Mouse (Mus musculus) embryonic fibroblast, embryonic 13.5 days (primary cell): Measurements from ENCODE around the gene Olfr66. TPM values are rescaled to one million over a fixed set of nuclear protein-coding genes. Genes with fewer than 3 reads are reported as not detected.

Experiments
- H3K27ac ChIP-seq: 2 replicates; pipeline ENCODE4 v1.5.1; 2012; ENCODE audit warnings: low read length, control low read depth, inconsistent platforms; ENCODE audit not compliant: insufficient read depth
- H3K4me1 ChIP-seq: 2 replicates; pipeline ENCODE4 v1.6.1; 2011; ENCODE audit warnings: low read length; ENCODE audit not compliant: control insufficient read depth, insufficient read depth
- H3K4me3 ChIP-seq: 2 replicates; pipeline ENCODE4 v1.5.1; 2011; ENCODE audit warnings: mild to moderate bottlenecking, control low read depth, low read length; ENCODE audit not compliant: insufficient read depth
- CTCF ChIP-seq: IDR thresholded peaks from 2 replicates; pipeline ENCODE4 v1.5.1; 2011; ENCODE audit warnings: mild to moderate bottlenecking, control low read depth, low read length, moderate library complexity, borderline replicate concordance; ENCODE audit not compliant: insufficient read depth
- POLR2A ChIP-seq: IDR thresholded peaks from 2 replicates; pipeline ENCODE4 v1.6.1; 2011; ENCODE audit warnings: low read depth, mild to moderate bottlenecking, control low read depth, low read length, moderate library complexity
- polyA plus RNA-seq: library from polyadenylated mRNA; stranded (reverse); fragments of >200 nt; gene quantifications from 2 replicates; pipeline ENCODE4 v1.2.4, GENCODE M21; 2011; ENCODE audit warnings: low read depth; ENCODE audit not compliant: missing spikeins, insufficient read length

Olfr66 gene
- polyA plus RNA-seq = not detected in 2 replicates

- no peak for TF ChIP-seq POLR2A
- no peak for TF ChIP-seq CTCF
- H3K27ac ChIP-seq = no peak within 1 kb of the TSS
- no peak within 1 kb of the TSS for H3K4me3 ChIP-seq
- H3K4me1 ChIP-seq = no peaks in the 10 kb centered on the region
These were observed at the start of gene Olfr66 for GRCm38 (mm10) chr7:103886152-103886551. TSS of gene Olfr66 (minus strand) at chr7:103886252.

DNA sequence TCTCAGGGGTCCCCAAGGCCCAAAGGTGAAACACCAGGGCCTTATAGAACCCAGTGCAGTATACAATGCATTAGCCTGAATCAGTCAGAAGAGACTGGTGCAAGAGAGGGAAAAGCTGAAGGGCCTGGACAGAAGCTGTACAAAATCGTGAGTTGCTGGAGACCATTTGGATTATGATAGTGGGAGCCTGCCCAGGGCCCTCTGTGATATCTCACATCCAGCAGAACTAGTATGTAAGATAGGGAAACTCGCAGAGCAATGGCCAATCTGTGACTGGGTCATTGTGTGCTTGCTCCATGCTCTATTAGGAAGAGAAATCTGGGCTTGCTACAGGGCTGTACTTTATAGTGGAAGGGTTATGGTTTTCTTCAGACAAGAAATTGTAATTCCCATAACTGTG is 48.2 kb upstream of the Olfr66 start, which contains the start of gene Olfr632:
Gene Olfr632 (plus strand): TSS at position 84 of the 400 bp plus-strand sequence.
- TF ChIP-seq CTCF (no peak), POLR2A (no peak)
- Histone ChIP-seq H3K27ac (no peak within 1 kb of the TSS), H3K4me1 (no peaks in the 10 kb centered on the region), H3K4me3 (no peak within 1 kb of the TSS)

DNA sequence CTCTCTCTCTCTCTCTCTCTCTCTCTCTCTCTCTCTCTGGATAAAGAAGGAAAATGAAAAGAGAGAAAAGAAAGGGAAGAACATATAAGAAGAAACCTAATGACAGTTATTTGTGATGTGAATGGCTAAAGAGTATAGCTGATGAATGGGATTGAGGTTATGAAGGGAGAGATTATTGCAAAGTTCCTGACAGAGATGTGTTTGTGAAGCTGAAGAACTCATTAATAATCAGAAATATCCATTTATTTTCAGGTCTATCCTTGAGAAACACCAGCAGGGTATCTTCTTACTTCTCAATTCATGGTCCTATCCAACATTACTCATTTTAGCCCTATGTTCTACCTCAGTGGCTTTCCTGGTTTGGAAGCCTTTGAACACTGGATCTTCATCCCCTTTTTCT is 42.5 kb upstream of the Olfr66 start, which contains the start of gene Olfr631:
Gene Olfr631 (plus strand): TSS at position 301 of the 400 bp plus-strand sequence.
- Histone ChIP-seq H3K27ac (no peak within 1 kb of the TSS), H3K4me3 (no peak within 1 kb of the TSS), H3K4me1 (no peaks in the 10 kb centered on the region)
- no peak for TF ChIP-seq CTCF
- TF ChIP-seq POLR2A = no peak

DNA sequence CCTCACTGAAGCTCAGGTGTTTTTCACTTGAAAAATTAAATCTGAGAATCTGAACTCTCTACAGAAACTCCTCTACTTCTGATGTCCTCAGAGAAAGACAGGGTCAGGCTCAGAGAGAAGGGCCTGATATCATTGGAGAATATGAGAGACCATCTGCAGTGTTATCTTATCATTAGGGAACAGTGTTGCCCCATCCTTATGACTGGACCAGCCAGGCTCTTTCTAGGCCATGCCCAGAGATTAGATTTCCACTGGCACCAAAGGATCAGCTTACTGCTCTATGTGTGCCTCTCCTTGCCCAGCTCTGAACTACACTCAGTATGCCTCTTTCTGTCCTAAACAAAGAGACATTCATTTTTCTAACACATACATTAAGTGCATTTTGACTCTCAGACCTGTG is 29.3 kb upstream of the Olfr66 start:
- Histone ChIP-seq H3K27ac (no peak overlapping the region), H3K4me3 (no peak overlapping the region), H3K4me1 (no peaks in the 10 kb centered on the region)
- no peak for TF ChIP-seq CTCF
- no peak for TF ChIP-seq POLR2A

GRCm38 (mm10) chr7:103912969-103913511 is 27.0 kb upstream of the Olfr66 start:
- Histone ChIP-seq H3K27ac (no peak overlapping the region), H3K4me1 (no peaks in the 10 kb centered on the region), H3K4me3 (no peak overlapping the region)
- TF ChIP-seq CTCF = no peak
- no peak for TF ChIP-seq POLR2A

- no peaks in the 10 kb centered on the region for H3K4me1 ChIP-seq
- no peak for TF ChIP-seq POLR2A
- no peak for TF ChIP-seq CTCF
- no peak overlapping the region for H3K4me3 ChIP-seq
- no peak overlapping the region for H3K27ac ChIP-seq
These were observed 24.0 kb upstream of the Olfr66 start for GRCm38 (mm10) chr7:103910047-103910446.

GRCm38 (mm10) chr7:103903187-103903586 is 17.1 kb upstream of the Olfr66 start, which contains the start of gene Olfr65:
TSS of gene Olfr65 (plus strand) at chr7:103903487.
- Histone ChIP-seq H3K27ac (no peak within 1 kb of the TSS), H3K4me1 (no peaks in the 10 kb centered on the region), H3K4me3 (no peak within 1 kb of the TSS)
- TF ChIP-seq CTCF (no peak), POLR2A (no peak)

DNA sequence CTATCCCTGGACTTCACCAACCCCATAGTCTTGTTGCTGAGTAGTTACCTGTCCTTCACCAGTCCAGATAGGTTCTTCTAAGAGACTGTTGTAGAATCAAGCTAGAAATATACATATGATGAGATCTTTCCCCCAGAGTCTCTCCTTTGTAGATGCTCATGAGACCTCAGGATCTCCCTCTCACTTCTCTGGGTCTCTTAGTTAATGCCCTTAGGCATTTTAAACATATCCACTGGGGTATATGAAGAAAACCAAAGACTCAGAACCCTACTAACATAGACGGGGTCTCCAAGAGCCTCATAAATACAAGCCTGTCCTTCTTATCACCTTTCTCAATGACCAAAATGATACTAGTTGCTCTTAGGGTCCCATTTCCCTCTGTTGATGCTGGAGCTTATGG is 8.3 kb upstream of the Olfr66 start, which contains the start of gene Olfr64:
Gene Olfr64 (minus strand): TSS at position 101 of the 400 bp plus-strand sequence.
- no peak within 1 kb of the TSS for H3K4me3 ChIP-seq
- no peaks in the 10 kb centered on the region for H3K4me1 ChIP-seq
- TF ChIP-seq CTCF (no peak), POLR2A (no peak)
- H3K27ac ChIP-seq = no peak within 1 kb of the TSS

DNA sequence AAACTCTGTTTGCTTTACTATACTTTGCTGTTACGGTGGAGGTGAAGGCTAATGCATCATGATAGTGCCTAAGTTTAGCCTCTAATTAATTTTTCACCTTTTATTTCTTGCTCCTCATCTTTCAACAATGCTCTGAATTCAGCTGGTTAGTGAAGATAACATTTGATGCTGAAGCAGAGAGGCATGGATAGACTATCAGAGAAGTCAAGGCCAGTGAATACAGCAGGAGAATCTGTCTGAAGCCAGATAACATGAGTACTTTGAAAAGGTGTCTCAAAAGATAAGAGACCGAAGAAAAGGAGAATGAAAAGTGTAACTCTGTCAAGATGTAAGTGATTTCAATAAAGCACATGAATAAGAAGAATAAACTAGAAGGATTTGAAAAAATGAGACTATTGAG is 9.0 kb downstream of the Olfr66 start:
- TF ChIP-seq POLR2A = no peak
- TF ChIP-seq CTCF = no peak
- Histone ChIP-seq H3K4me3 (no peak overlapping the region), H3K27ac (no peak overlapping the region), H3K4me1 (no peaks in the 10 kb centered on the region)

GRCm38 (mm10) chr7:103874451-103874850 is 11.6 kb downstream of the Olfr66 start:
- no peak overlapping the region for H3K4me3 ChIP-seq
- no peaks in the 10 kb centered on the region for H3K4me1 ChIP-seq
- TF ChIP-seq CTCF = no peak
- no peak for TF ChIP-seq POLR2A
- H3K27ac ChIP-seq = no peak overlapping the region
